Mouse (Mus musculus): Measurements from ENCODE around the gene Srd5a3.

DNA sequence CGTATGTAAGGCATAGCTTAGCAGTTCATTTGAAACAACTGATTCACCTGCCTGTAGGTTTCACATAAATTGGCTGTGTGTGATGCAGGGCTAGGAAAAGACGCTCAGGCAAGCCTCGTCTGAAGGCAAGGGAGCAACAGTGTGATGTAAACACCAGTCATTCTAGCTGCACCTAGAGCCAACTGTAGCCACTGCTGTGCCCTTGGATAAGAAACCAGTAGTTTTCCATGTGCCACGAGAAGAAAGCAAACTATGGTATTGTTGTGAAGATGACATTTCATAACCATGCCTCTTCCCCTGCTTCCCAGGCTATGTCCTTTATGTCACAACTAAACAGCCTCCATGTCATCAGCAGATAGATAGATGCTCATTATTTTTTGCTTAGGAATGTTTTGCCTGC is 3.3 kb downstream of the Srd5a3 start:
- TF ChIP-seq POLR2A (IDR thresholded peaks at IDR 0.05; ENCODE audit: control insufficient read depth, low read depth, low read length) (no peak), CTCF (IDR thresholded peaks at IDR 0.05; ENCODE audit: control insufficient read depth, insufficient read depth, insufficient replicate concordance, low read depth, low read length) (no peak)

Data from testis, adult 2 months (tissue).